Mouse (Mus musculus): ENCODE measurements at regions not wholly inside any gene's neighbourhood (a gene's known extent, or its start where the extent isn't known, plus 50 kb on each side); places are given as distances from the start of the nearest gene placed in this dataset.

GRCm38 (mm10) chr8:83802506-83802905 is 61.4 kb upstream of the Adgre5 start:
- H3K36me3 ChIP-seq (ENCODE audit: control insufficient read depth, insufficient read depth, low read length): no peaks in the 10 kb centered on the region
- H3K4me3 ChIP-seq (ENCODE audit: insufficient read depth, low read depth, low read length): no peak overlapping the region
- H3K4me1 ChIP-seq (ENCODE audit: control insufficient read depth, insufficient read depth, low read length): no peaks in the 10 kb centered on the region
- H3K27ac ChIP-seq (ENCODE audit: insufficient read depth, low read depth, low read length): no peak overlapping the region
- WGBS: 55% methylated on average over 3 of the region's 3 CpGs
- DNase-seq: no peak
- no peak for TF ChIP-seq POLR2A (IDR thresholded peaks at IDR 0.05; ENCODE audit: low read depth, low read length)
- no peak for TF ChIP-seq CTCF (conservative IDR thresholded peaks at IDR 0.05; ENCODE audit: insufficient read depth, insufficient read length, low read depth, low read length)
- H3K27me3 ChIP-seq (replicated peaks; ENCODE audit: control insufficient read depth, insufficient read depth, low read length): no peaks in the 10 kb centered on the region

GRCm38 (mm10) chr8:83799607-83799950 is 58.5 kb upstream of the Adgre5 start:
- no peak overlapping the region for H3K27ac ChIP-seq (ENCODE audit: insufficient read depth, low read depth, low read length)
- DNase-seq: no peak
- H3K36me3 ChIP-seq (ENCODE audit: control insufficient read depth, insufficient read depth, low read length): no peaks in the 10 kb centered on the region
- no peak overlapping the region for H3K4me3 ChIP-seq (ENCODE audit: insufficient read depth, low read depth, low read length)
- TF ChIP-seq CTCF (conservative IDR thresholded peaks at IDR 0.05; ENCODE audit: insufficient read depth, insufficient read length, low read depth, low read length) (no peak), POLR2A (IDR thresholded peaks at IDR 0.05; ENCODE audit: low read depth, low read length) (no peak)
- 54% methylated on average over 8 of the region's 8 CpGs for WGBS
- no peaks in the 10 kb centered on the region for H3K27me3 ChIP-seq (replicated peaks; ENCODE audit: control insufficient read depth, insufficient read depth, low read length)
- H3K4me1 ChIP-seq (ENCODE audit: control insufficient read depth, insufficient read depth, low read length): no peaks in the 10 kb centered on the region

DNA sequence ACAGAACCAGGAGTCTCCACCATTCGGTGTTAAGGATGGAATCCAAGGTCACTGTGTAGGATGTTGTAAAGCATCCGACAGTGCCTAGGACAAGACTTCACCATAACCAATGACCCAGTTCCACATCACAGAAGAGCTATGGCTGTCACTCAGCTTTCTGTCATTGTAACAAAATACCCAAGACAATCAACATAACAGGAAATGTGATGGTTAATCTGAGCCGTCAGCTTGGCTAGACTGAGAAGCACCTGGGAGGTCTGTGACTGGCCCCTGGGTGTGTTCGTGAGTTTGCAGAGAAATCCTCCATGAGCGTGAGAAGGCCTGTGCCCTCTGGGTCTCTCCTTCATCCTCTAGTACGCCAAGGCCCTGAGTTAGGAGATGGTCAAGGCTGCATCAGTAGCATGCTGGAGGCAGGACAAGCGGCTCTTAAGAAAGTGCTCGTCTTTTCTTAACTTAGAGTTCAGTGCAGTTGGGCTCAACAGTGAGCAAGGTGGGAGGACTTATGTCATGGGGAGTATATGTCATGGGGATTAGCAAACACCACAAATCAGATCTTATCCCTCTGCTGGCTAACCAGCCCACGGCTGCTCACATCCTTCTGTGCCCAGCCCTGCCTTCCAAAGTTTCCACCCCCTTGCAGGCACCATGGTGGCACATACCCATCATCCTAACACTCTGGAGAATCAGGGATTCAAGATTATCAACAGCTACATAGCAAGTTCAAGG is 57.9 kb upstream of the Adgre5 start:
- WGBS: 80% methylated on average over 9 of the region's 9 CpGs
- Histone ChIP-seq H3K4me3 (ENCODE audit: insufficient read depth, low read depth, low read length) (no peak overlapping the region), H3K27me3 (replicated peaks; ENCODE audit: control insufficient read depth, insufficient read depth, low read length) (no peaks in the 10 kb centered on the region), H3K27ac (ENCODE audit: insufficient read depth, low read depth, low read length) (no peak overlapping the region), H3K36me3 (ENCODE audit: control insufficient read depth, insufficient read depth, low read length) (no peaks in the 10 kb centered on the region), H3K4me1 (ENCODE audit: control insufficient read depth, insufficient read depth, low read length) (no peaks in the 10 kb centered on the region)
- no peak for TF ChIP-seq POLR2A (IDR thresholded peaks at IDR 0.05; ENCODE audit: low read depth, low read length)
- no peak for TF ChIP-seq CTCF (conservative IDR thresholded peaks at IDR 0.05; ENCODE audit: insufficient read depth, insufficient read length, low read depth, low read length)
- no peak for DNase-seq

GRCm38 (mm10) chr8:83793491-83794238 is 52.5 kb upstream of the Adgre5 start:
- Histone ChIP-seq H3K4me1 (ENCODE audit: control insufficient read depth, insufficient read depth, low read length) (no peaks in the 10 kb centered on the region), H3K36me3 (ENCODE audit: control insufficient read depth, insufficient read depth, low read length) (no peaks in the 10 kb centered on the region), H3K4me3 (ENCODE audit: insufficient read depth, low read depth, low read length) (no peak overlapping the region), H3K27ac (ENCODE audit: insufficient read depth, low read depth, low read length) (no peak overlapping the region), H3K27me3 (replicated peaks; ENCODE audit: control insufficient read depth, insufficient read depth, low read length) (no peaks in the 10 kb centered on the region)
- DNase-seq: no peak
- 64% methylated on average over 16 of the region's 16 CpGs for WGBS
- TF ChIP-seq CTCF (conservative IDR thresholded peaks at IDR 0.05; ENCODE audit: insufficient read depth, insufficient read length, low read depth, low read length) (no peak), POLR2A (IDR thresholded peaks at IDR 0.05; ENCODE audit: low read depth, low read length) (no peak)
